Mouse (Mus musculus): ENCODE results near the gene Antxr1. TPM values are rescaled to one million over a fixed set of nuclear protein-coding genes. Genes with fewer than 3 reads are reported as not detected.
A peak's percentile ranks its signal among the peaks of the same experiment; 100 is the strongest.

Antxr1 gene
- polyA plus RNA-seq, 1 experiment from 2014 or later, result 6.5 TPM

DNA sequence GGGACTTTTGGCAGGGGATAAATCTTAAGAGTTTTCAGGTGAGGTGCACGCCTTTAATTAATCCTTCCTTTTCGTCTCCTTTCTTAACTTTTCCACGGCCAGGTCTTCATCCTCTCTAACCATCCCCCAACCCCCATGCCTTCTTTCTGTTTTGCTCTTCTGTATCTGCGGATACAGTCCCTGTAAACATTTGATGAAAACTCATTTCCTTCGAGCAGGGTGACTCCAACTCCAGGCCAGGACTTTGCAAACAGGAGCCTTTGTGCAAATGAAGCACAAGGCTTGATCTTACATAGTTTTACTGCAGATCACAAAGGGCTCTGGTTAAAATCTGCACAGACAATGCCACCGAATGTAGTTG lies 294 bp upstream of the Antxr1 start:
- Histone ChIP-seq H3K4me2 (ENCODE audit: low read length) (peak overlapping the region; percentile 78), H3K27ac (replicated peaks in 1 of 2; ENCODE audit: control insufficient read depth in 1 of 2, insufficient read depth in 1 of 2, low read depth in 2 of 2, low read length in 2 of 2) (no peak overlapping the region), H3K36me3 (ENCODE audit: control insufficient read depth, insufficient read depth, low read length) (no peaks in the 10 kb centered on the region), H3K4me1 (ENCODE audit: control insufficient read depth in 2 of 2, insufficient read depth in 2 of 2, low read length in 2 of 2) (peaks cover 4 to 8% of the 10 kb centered on the region in 2 experiments; a peak in 3 of 4 replicates), H3K9me3 (ENCODE audit: control insufficient read depth, low read length) (no peaks in the 10 kb centered on the region), H3K27me3 (ENCODE audit: control insufficient read depth, insufficient read depth, low read length) (peaks cover 6% of the 10 kb centered on the region), H3K9ac (ENCODE audit: low read length) (no peak overlapping the region), H3K4me3 (ENCODE audit: control insufficient read depth in 1 of 2, insufficient read depth in 1 of 2, low read depth in 1 of 2, low read length in 2 of 2) (no peak overlapping the region)
- no peak for ATAC-seq (ENCODE audit: insufficient number of reproducible peaks, insufficient read depth, low FRiP score, low read depth)
- 36% methylated on average over 6 of the region's 6 CpGs for WGBS

- Histone ChIP-seq H3K9me3 (ENCODE audit: control insufficient read depth, low read length) (no peaks in the 10 kb centered on the region), H3K27me3 (ENCODE audit: control insufficient read depth, insufficient read depth, low read length) (peaks cover 6% of the 10 kb centered on the region), H3K4me2 (ENCODE audit: low read length) (peak overlapping the region; percentile 78), H3K9ac (ENCODE audit: low read length) (peak overlapping the region; percentile 74), H3K4me1 (ENCODE audit: control insufficient read depth in 2 of 2, insufficient read depth in 2 of 2, low read length in 2 of 2) (peaks cover 10 to 15% of the 10 kb centered on the region in 2 experiments), H3K4me3 (ENCODE audit: control insufficient read depth in 1 of 2, insufficient read depth in 1 of 2, low read depth in 1 of 2, low read length in 2 of 2) (peak overlapping the region; percentile 57 to 73), H3K36me3 (ENCODE audit: control insufficient read depth, insufficient read depth, low read length) (no peaks in the 10 kb centered on the region), H3K27ac (replicated peaks in 1 of 2; ENCODE audit: control insufficient read depth in 1 of 2, insufficient read depth in 1 of 2, low read depth in 2 of 2, low read length in 2 of 2) (peak overlapping the region; percentile 63 to 71)
- WGBS, result 30% methylated on average over 11 of the region's 11 CpGs
- ATAC-seq (ENCODE audit: insufficient number of reproducible peaks, insufficient read depth, low FRiP score, low read depth), result no peak
Measured at GRCm38 (mm10) chr6:87334361-87335090, 1.1 kb downstream of the Antxr1 start.

- Histone ChIP-seq H3K9me3 (ENCODE audit: control insufficient read depth, low read length) (no peaks in the 10 kb centered on the region), H3K27ac (replicated peaks in 1 of 2; ENCODE audit: control insufficient read depth in 1 of 2, insufficient read depth in 1 of 2, low read depth in 2 of 2, low read length in 2 of 2) (no peak overlapping the region), H3K9ac (ENCODE audit: low read length) (no peak overlapping the region), H3K36me3 (ENCODE audit: control insufficient read depth, insufficient read depth, low read length) (no peaks in the 10 kb centered on the region), H3K4me3 (ENCODE audit: control insufficient read depth in 1 of 2, insufficient read depth in 1 of 2, low read depth in 1 of 2, low read length in 2 of 2) (0 out of 4 replicates have a peak overlapping the region, but pooled peaks of 1 of the 2 experiments have one; percentile 10), H3K4me2 (ENCODE audit: low read length) (peak overlapping the region; percentile 78), H3K4me1 (ENCODE audit: control insufficient read depth in 2 of 2, insufficient read depth in 2 of 2, low read length in 2 of 2) (peaks cover 20 to 32% of the 10 kb centered on the region in 2 experiments), H3K27me3 (ENCODE audit: control insufficient read depth, insufficient read depth, low read length) (peaks cover 6% of the 10 kb centered on the region; the same call in 1 of the 2 replicates)
- ATAC-seq (ENCODE audit: insufficient number of reproducible peaks, insufficient read depth, low FRiP score, low read depth), result no peak
- 63% methylated on average over 2 of the region's 2 CpGs for WGBS
Measured at GRCm38 (mm10) chr6:87332380-87332779, 3.2 kb downstream of the Antxr1 start.

GRCm38 (mm10) chr6:87328265-87329173 lies 7.1 kb downstream of the Antxr1 start:
- Histone ChIP-seq H3K27ac (replicated peaks in 1 of 2; ENCODE audit: control insufficient read depth in 1 of 2, insufficient read depth in 1 of 2, low read depth in 2 of 2, low read length in 2 of 2) (peak overlapping the region; percentile 72 to 75), H3K4me1 (ENCODE audit: control insufficient read depth in 2 of 2, insufficient read depth in 2 of 2, low read length in 2 of 2) (peaks cover 20 to 32% of the 10 kb centered on the region in 2 experiments), H3K4me2 (ENCODE audit: low read length) (peak overlapping the region; percentile 43), H3K4me3 (ENCODE audit: control insufficient read depth in 1 of 2, insufficient read depth in 1 of 2, low read depth in 1 of 2, low read length in 2 of 2) (no peak overlapping the region), H3K9me3 (ENCODE audit: control insufficient read depth, low read length) (no peaks in the 10 kb centered on the region), H3K36me3 (ENCODE audit: control insufficient read depth, insufficient read depth, low read length) (no peaks in the 10 kb centered on the region), H3K9ac (ENCODE audit: low read length) (0 out of 2 replicates have a peak overlapping the region, but pooled peaks have one; percentile 4), H3K27me3 (ENCODE audit: control insufficient read depth, insufficient read depth, low read length) (no peaks in the 10 kb centered on the region; the same call in 1 of the 2 replicates)
- peak; percentile 18; the same call in 1 of the 2 replicates for ATAC-seq (ENCODE audit: insufficient number of reproducible peaks, insufficient read depth, low FRiP score, low read depth)
- whole genome bisulfite sequencing, result 48% methylated on average over 22 of the region's 22 CpGs

GRCm38 (mm10) chr6:87326932-87327331 lies 8.7 kb downstream of the Antxr1 start:
- ATAC-seq (ENCODE audit: insufficient number of reproducible peaks, insufficient read depth, low FRiP score, low read depth), result no peak
- no peak overlapping the region for H3K9ac ChIP-seq (ENCODE audit: low read length)
- H3K27me3 ChIP-seq (ENCODE audit: control insufficient read depth, insufficient read depth, low read length), result no peaks in the 10 kb centered on the region; the same call in 1 of the 2 replicates
- H3K9me3 ChIP-seq (ENCODE audit: control insufficient read depth, low read length), result no peaks in the 10 kb centered on the region
- H3K36me3 ChIP-seq (ENCODE audit: control insufficient read depth, insufficient read depth, low read length), result no peaks in the 10 kb centered on the region
- peaks cover 20 to 32% of the 10 kb centered on the region in 2 experiments for H3K4me1 ChIP-seq (ENCODE audit: control insufficient read depth in 2 of 2, insufficient read depth in 2 of 2, low read length in 2 of 2)
- no peak overlapping the region for H3K4me2 ChIP-seq (ENCODE audit: low read length)
- H3K27ac ChIP-seq (replicated peaks in 1 of 2; ENCODE audit: control insufficient read depth in 1 of 2, insufficient read depth in 1 of 2, low read depth in 2 of 2, low read length in 2 of 2), result no peak overlapping the region
- 82% methylated on average over 2 of the region's 2 CpGs for WGBS
- no peak overlapping the region for H3K4me3 ChIP-seq (ENCODE audit: control insufficient read depth in 1 of 2, insufficient read depth in 1 of 2, low read depth in 1 of 2, low read length in 2 of 2)

DNA sequence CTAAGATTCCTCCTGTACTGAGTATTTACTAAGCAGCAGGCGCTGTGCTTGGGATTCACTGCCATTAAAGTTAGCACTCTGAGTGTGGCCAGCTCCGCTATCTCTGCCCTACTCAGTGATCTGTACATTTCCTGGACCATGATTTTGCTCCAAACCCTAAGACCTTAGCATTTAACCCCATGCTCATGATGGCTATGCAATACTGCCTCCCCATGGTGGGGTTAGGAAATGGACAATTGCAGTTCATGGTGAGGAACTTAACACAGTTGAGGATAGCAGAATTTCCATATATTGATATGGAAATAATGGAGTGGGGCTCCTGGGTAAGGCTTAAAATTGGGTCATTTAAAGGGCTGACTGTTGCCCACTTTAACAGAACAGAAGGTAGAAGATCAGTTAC lies 12.2 kb downstream of the Antxr1 start:
- 76% methylated on average over 2 of the region's 2 CpGs for whole genome bisulfite sequencing
- Histone ChIP-seq H3K9ac (ENCODE audit: low read length) (no peak overlapping the region), H3K27ac (replicated peaks in 1 of 2; ENCODE audit: control insufficient read depth in 1 of 2, insufficient read depth in 1 of 2, low read depth in 2 of 2, low read length in 2 of 2) (no peak overlapping the region), H3K36me3 (ENCODE audit: control insufficient read depth, insufficient read depth, low read length) (no peaks in the 10 kb centered on the region), H3K9me3 (ENCODE audit: control insufficient read depth, low read length) (no peaks in the 10 kb centered on the region), H3K4me1 (ENCODE audit: control insufficient read depth in 2 of 2, insufficient read depth in 2 of 2, low read length in 2 of 2) (peaks cover 3 to 6% of the 10 kb centered on the region in 2 experiments), H3K4me2 (ENCODE audit: low read length) (no peak overlapping the region), H3K27me3 (ENCODE audit: control insufficient read depth, insufficient read depth, low read length) (no peaks in the 10 kb centered on the region; the same call in 1 of the 2 replicates), H3K4me3 (ENCODE audit: control insufficient read depth in 1 of 2, insufficient read depth in 1 of 2, low read depth in 1 of 2, low read length in 2 of 2) (no peak overlapping the region)
- ATAC-seq (ENCODE audit: insufficient number of reproducible peaks, insufficient read depth, low FRiP score, low read depth), result no peak

DNA sequence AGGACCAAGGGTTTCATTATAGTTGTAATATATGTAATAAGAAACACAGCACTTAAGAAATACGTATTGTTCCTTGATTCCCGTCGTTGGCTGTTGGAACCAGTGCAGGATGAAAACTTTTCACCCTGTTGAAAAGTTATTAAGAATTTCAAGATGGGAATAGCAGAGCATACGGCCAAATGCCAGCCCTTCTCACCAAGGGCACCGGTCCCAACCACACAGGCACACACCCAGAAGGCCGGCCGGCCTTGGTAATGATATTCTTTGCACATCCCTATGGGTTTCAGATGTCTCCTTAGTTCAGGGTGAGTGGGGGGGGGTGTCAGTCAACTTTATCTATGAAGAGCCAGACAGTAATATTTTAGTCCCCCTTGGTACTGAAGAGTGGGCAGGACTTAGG lies 17.0 kb downstream of the Antxr1 start:
- Histone ChIP-seq H3K27me3 (ENCODE audit: control insufficient read depth, insufficient read depth, low read length) (no peaks in the 10 kb centered on the region; the same call in 1 of the 2 replicates), H3K36me3 (ENCODE audit: control insufficient read depth, insufficient read depth, low read length) (no peaks in the 10 kb centered on the region), H3K4me2 (ENCODE audit: low read length) (no peak overlapping the region), H3K9ac (ENCODE audit: low read length) (no peak overlapping the region), H3K4me1 (ENCODE audit: control insufficient read depth in 2 of 2, insufficient read depth in 2 of 2, low read length in 2 of 2) (no peaks in the 10 kb centered on the region), H3K9me3 (ENCODE audit: control insufficient read depth, low read length) (no peaks in the 10 kb centered on the region), H3K4me3 (ENCODE audit: control insufficient read depth in 1 of 2, insufficient read depth in 1 of 2, low read depth in 1 of 2, low read length in 2 of 2) (no peak overlapping the region), H3K27ac (replicated peaks in 1 of 2; ENCODE audit: control insufficient read depth in 1 of 2, insufficient read depth in 1 of 2, low read depth in 2 of 2, low read length in 2 of 2) (no peak overlapping the region)
- 90% methylated on average over 7 of the region's 7 CpGs for WGBS
- ATAC-seq (ENCODE audit: insufficient number of reproducible peaks, insufficient read depth, low FRiP score, low read depth), result no peak
